Mouse (Mus musculus) left cerebral cortex, adult 9 months (tissue): Measurements from ENCODE around the gene Hmgcs2.
A peak's percentile ranks its signal among the peaks of the same experiment; 100 is the strongest.

Experiments used
- DNase-seq, 2 experiments: peaks; one replicate each; pipeline ENCODE4 v3.0.0; 2022; ENCODE audit warnings: low spot score in 2 of 2

The Hmgcs2 gene

GRCm38 (mm10) chr3:98338584-98339041, 58.4 kb downstream of the Hmgcs2 start:
- DNase-seq = peak in 1 of 2 experiments; percentile 46

DNA sequence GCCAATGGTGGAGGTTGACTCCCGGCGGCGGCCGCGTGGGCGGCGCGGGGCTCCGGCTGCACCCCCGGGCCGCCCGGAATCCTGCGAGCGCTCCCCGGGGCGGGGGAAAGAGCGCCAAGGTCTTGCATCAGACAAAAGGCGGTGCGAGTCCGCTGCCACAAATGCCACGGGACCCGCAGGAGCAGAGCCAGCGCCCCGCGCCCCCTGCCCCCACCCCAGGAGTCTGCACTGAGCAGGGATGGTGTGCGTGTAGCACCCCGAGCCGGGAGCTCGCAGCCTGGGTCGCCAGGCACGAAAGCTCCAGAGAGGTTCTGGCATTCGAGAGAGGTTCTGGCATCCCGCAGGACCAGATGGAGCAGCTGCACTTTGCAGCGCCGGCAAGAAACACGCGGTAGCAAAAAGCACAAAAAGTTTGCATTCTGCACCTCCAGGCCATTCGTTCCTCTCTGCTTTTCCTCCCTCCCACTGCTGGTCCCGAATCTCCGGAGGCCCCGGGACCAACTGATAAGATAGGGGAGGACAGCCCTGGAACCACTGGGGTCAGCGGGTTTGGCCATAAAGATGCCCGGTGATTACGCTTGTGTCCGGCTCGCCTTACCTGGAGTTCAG, 59.0 kb downstream of the Hmgcs2 start:
- peak in 1 of 2 experiments; percentile 46 for DNase-seq

DNA sequence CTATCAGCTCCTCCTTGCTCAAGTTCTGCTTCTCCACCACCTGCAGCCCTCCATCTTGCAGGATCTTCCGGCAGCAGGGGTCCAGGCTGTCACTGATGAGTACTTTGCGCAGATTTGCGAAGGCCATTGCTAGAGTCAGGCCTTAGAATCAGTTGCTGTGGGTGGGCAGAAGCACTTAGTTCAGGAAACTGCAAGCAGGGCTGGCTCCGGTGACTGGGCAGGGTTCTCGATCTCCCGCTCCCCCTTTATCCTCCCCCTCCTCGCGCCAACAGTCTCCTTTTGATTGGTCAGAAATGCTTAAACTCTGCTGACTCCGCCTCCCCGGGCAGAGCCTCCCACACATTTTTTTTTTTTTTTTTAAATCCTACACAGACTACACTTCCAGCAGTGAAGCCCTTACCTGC, 59.5 kb downstream of the Hmgcs2 start, which contains the start of gene Phgdh:
Gene Phgdh (minus strand): TSS at position 285 of the 404 bp plus-strand sequence.
- peak in 1 of 2 experiments; percentile 43 for DNase-seq

GRCm38 (mm10) chr3:98340818-98341594, 60.8 kb downstream of the Hmgcs2 start:
- DNase-seq = no peak

GRCm38 (mm10) chr3:98343235-98343634, 63.0 kb downstream of the Hmgcs2 start:
- DNase-seq = no peak

DNA sequence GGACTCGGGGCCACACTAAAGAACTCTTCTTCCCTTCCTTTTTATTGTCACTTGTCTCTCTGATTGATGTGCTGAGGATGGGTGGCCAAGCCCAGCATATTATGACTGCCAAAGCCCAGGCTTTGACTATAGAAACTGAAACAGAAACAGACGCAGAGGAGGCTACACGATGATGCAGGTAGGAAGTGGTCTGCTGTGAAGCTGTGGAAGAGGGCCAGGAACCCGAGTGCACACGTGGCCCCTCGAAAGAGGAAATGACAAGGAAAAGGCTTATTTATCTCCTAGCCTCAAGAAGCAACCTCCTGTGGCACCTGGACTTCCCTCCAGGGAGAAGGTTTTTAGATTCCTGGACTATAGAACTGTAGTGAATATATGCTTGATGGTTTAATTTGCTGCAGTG, 67.9 kb downstream of the Hmgcs2 start:
- no peak for DNase-seq

- no peak for DNase-seq
Measured at GRCm38 (mm10) chr3:98348705-98349104, 68.5 kb downstream of the Hmgcs2 start.

DNA sequence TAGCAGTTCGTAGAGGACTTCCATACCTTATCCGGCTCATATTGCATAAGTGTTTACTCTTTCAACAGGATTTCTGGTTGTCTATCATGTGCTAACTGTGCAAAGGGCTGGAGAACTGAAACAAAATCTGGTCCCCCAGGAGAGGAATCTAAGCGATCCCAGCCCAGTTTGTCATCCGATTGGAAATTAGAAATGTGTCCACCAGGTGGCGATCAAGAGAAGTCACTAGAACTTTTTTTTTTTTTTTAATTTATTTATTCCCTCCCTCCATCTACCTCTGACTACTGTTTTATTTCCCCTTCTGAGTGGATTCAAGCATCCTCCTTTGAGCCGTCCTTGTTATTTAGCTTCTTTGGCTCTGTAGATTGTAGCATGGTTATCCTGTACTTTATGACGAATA, 73.7 kb downstream of the Hmgcs2 start:
- DNase-seq = peak in 1 of 2 experiments; percentile 85

GRCm38 (mm10) chr3:98355344-98356025, 75.2 kb downstream of the Hmgcs2 start:
- DNase-seq = no peak

- no peak for DNase-seq
Measured at GRCm38 (mm10) chr3:98356026-98356365, 75.8 kb downstream of the Hmgcs2 start.

GRCm38 (mm10) chr3:98356632-98357370, 76.6 kb downstream of the Hmgcs2 start:
- DNase-seq = no peak
